Mouse (Mus musculus): ENCODE data around the gene Bmper. TPM values are rescaled to one million over a fixed set of nuclear protein-coding genes. Genes with fewer than 3 reads are reported as not detected.

Bmper gene
- 10 to 100 TPM in 1 of 2 experiments, 1 to 10 TPM in 1; 7.9 to 10.1 TPM for total RNA-seq (2021)
- long read RNA-seq, partial matches to known transcripts = 1 of 4 reads
- long read RNA-seq, other reads (novel, unspliced or antisense) = 2 of 4 reads

GRCm38 (mm10) chr9:23222841-23223548, at the start of gene Bmper:
Gene Bmper (plus strand): TSS chr9:23223076.
- DNase-seq (ENCODE audit: low spot score in 2 of 2) = peak; percentile 57 to 79

- peak; percentile 23 to 44 for DNase-seq (ENCODE audit: low spot score in 2 of 2)
These were observed 45.4 kb upstream of the Bmper start for GRCm38 (mm10) chr9:23177476-23177875.

GRCm38 (mm10) chr9:23187181-23187580, 35.7 kb upstream of the Bmper start:
- DNase-seq (ENCODE audit: low spot score in 2 of 2) = no peak

GRCm38 (mm10) chr9:23188136-23188535, 34.7 kb upstream of the Bmper start:
- DNase-seq (ENCODE audit: low spot score in 2 of 2) = no peak

GRCm38 (mm10) chr9:23190950-23191349, 31.9 kb upstream of the Bmper start:
- no peak for DNase-seq (ENCODE audit: low spot score in 2 of 2)

GRCm38 (mm10) chr9:23191431-23191830, 31.4 kb upstream of the Bmper start:
- no peak for DNase-seq (ENCODE audit: low spot score in 2 of 2)

- DNase-seq (ENCODE audit: low spot score in 2 of 2) = no peak
These were observed 30.1 kb upstream of the Bmper start for GRCm38 (mm10) chr9:23192567-23193331.

GRCm38 (mm10) chr9:23198996-23199395, 23.9 kb upstream of the Bmper start:
- DNase-seq (ENCODE audit: low spot score in 2 of 2) = no peak

- no peak for DNase-seq (ENCODE audit: low spot score in 2 of 2)
These were observed 23.0 kb upstream of the Bmper start for GRCm38 (mm10) chr9:23199841-23200240.

- DNase-seq (ENCODE audit: low spot score in 2 of 2) = no peak
These were observed 22.0 kb upstream of the Bmper start for GRCm38 (mm10) chr9:23200828-23201227.

GRCm38 (mm10) chr9:23202431-23202830, 20.4 kb upstream of the Bmper start:
- DNase-seq (ENCODE audit: low spot score in 2 of 2) = no peak

- DNase-seq (ENCODE audit: low spot score in 2 of 2) = no peak
These were observed 18.3 kb upstream of the Bmper start for GRCm38 (mm10) chr9:23204339-23205288.

- no peak for DNase-seq (ENCODE audit: low spot score in 2 of 2)
These were observed 17.6 kb upstream of the Bmper start for GRCm38 (mm10) chr9:23205304-23205703.

- DNase-seq (ENCODE audit: low spot score in 2 of 2) = no peak
These were observed 17.1 kb upstream of the Bmper start for GRCm38 (mm10) chr9:23205757-23206156.

GRCm38 (mm10) chr9:23206181-23206580, 16.7 kb upstream of the Bmper start:
- no peak for DNase-seq (ENCODE audit: low spot score in 2 of 2)

- DNase-seq (ENCODE audit: low spot score in 2 of 2) = peak; percentile 83 to 87
These were observed 10.6 kb upstream of the Bmper start for GRCm38 (mm10) chr9:23212303-23212702.

- no peak for DNase-seq (ENCODE audit: low spot score in 2 of 2)
These were observed 3.1 kb upstream of the Bmper start for GRCm38 (mm10) chr9:23219754-23220153.

- peak; percentile 27 for DNase-seq (ENCODE audit: low spot score in 2 of 2)
These were observed 900 bp upstream of the Bmper start for GRCm38 (mm10) chr9:23221976-23222375.

GRCm38 (mm10) chr9:23222492-23222840, 410 bp upstream of the Bmper start:
- peak; percentile 36 to 58 for DNase-seq (ENCODE audit: low spot score in 2 of 2)

- DNase-seq (ENCODE audit: low spot score in 2 of 2) = no peak
These were observed 737 bp downstream of the Bmper start for GRCm38 (mm10) chr9:23223549-23224077.
